Mouse (Mus musculus) adrenal gland, adult 2 months (tissue): Measurements from ENCODE around the gene Safb. TPM values are rescaled to one million over a fixed set of nuclear protein-coding genes. Genes with fewer than 3 reads are reported as not detected.
A peak's percentile ranks its signal among the peaks of the same experiment; 100 is the strongest.
"Not testable (repeated sequence)": the region's sequence is repeated elsewhere in the genome, so short reads cannot be mapped to it uniquely, and the experiment has no call there.

Experiments
- DNase-seq: peaks from one replicate; pipeline ENCODE4 v3.0.0; 2021
- polyA plus RNA-seq: library from polyadenylated mRNA; depleted of rRNA; stranded (reverse); fragments of >200 nt; gene quantifications from 2 replicates; pipeline ENCODE4 v1.2.3, GENCODE M21; 2012
- total RNA-seq, 2 experiments: library from RNA; stranded (reverse); gene quantifications; 2 replicates each; pipeline ENCODE4 v1.2.3; 2021

Safb gene
- total and polyA plus RNA-seq, 3 experiments: 87.4 to 126 (median 121) TPM

DNA sequence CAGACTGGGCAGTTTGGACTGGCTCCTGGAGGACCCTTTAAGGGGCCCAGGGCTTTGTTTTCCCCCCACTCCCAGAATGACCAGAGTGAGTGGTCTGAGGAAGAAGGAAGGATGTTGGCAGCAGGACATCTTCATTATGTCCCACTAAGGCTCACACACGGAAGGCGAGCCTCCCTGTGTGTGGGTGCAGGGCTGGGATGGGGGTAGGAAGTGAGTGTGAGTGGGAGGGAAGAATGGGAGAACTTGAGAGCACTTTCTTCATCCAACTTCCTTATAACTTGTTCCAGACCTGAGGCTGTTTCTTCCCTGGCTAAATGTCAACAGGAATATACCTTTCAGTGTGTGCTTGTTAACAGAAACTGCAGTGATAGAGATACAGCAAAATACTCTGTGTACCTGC lies 26.7 kb downstream of the Safb start:
- no peak for DNase-seq

DNA sequence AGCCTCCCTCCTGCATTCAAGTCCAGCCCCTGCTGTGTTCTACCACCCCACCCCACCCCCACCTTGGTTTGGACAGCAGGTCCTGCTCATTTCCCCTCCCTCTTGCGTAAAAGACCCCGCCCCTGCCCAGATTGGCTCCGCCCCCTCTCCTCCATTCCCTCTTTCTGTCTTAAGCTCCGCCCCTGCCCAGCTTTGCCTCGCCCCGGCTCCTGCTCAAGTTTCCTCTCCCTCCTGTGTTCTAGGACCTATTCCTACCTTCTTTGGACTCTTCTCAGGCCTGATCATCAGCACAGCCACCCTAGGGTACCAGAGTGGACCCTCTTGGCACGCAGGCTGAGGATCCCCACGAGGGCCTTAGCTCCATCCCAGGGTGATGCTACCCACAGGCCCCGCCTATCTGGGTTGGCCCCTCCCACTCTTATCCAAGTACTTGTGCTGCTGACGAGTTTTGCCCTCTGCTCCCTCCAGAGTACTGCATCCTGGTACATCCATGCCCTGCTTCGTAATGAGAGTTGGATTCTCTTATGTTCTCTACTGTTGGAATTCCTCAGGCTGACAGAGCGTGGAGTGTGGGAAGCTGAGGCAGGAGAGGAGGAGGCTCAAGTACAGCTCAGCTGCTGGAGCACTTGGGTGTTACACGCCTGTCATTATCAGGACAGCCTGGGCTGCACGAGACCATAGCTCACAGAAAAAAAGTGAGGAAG lies 27.4 kb downstream of the Safb start:
- DNase-seq: peak; percentile 52

DNA sequence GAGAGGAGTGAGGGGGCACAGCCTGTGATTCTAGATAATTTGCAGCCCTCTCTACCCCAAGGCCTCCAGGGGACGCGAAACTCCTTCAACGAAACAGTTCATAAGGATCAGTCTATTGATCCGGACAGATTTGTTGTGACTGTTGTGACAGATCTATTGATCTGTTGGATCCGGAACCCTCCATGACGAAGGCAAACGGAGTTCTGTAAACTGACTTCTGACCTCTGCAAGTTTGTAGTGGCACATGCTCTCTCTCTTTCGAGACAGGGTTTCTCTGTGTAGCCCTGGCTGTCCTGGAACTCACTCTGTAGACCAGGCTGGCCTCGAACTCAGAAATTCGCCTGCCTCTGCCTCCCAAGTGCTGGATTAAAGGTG lies 27.9 kb downstream of the Safb start:
- not testable (repeated sequence) for DNase-seq

DNA sequence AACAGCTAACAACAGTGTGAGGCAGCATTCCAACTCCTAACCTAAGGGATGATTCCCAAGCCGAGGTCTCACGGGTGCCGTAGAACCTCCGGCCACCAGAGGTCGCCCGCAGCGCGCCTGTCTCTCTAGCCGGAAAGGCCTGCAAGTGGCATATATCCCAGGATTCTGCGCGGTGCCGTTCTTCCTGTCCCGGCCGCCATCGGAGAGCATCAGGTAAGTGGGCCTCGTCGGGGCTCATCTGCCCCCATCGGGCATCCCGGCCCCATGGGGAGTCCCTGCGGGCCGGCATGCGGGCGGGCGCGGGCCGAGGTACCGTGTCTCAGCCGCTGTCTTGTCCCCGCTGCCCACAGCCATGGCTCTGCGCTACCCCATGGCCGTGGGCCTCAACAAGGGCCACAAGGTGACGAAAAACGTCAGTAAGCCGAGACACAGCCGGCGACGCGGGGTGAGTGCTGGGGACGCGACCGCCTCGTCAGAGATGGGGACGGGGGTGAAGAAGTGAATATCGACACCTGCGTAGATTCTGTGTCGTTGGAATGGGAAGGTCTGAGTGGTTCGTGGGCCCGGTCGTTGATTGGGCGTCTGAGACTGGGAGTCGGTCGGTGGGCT lies 28.7 kb downstream of the Safb start, which contains the start of gene Rpl36:
TSS of gene Rpl36 (plus strand) at position 181 of the 609 bp plus-strand sequence.
- DNase-seq: peak; percentile 97

DNA sequence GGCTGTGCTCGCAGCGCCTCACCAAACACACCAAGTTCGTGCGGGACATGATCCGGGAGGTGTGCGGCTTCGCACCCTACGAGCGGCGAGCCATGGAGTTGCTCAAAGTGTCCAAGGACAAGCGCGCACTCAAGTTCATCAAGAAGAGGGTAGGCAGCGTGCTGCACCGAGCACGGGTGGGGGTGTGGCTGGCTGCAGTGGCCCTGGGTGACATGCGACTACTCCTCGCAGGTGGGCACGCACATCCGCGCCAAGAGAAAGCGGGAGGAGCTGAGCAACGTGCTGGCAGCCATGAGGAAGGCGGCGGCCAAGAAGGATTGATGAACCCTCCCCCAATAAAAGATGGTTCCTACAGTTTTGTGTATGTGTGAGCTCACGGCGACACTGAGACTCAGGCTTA lies 29.3 kb downstream of the Safb start:
- DNase-seq: peak; percentile 74

DNA sequence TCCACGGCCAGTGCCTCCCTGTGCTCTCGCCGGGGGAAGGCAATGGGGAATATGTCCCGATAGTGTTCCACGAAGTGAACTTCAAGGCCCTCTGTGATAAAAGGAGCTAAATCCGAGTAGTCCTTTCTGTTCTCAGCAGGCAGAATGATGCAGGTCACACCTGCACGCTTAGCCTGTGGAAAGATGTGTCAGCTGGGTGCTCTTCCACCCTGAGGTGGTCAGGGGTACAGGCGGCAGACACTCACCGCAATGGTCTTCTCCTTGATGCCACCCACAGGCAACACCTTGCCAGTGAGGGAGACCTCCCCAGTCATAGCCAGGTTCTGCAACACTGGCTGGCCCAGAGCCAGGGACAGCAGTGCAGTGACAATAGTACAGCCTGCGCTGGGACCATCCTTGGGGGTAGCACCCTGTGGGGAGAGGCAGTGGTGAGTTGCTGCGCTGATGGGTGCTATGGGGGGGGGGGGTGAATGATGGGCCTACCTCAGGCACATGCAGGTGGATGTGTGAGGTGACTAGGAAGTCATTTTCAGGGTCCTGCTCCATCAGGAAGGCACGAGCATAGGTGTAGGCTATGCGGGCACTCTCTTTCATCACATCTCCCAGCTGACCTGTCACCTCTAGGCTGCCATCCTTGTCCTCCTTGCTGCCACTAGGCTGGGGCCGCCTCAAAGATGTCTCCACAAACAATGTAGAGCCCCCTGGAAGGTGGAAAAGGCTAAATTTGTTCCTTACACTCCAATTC lies 29.9 kb downstream of the Safb start:
- DNase-seq: peak; percentile 66

DNA sequence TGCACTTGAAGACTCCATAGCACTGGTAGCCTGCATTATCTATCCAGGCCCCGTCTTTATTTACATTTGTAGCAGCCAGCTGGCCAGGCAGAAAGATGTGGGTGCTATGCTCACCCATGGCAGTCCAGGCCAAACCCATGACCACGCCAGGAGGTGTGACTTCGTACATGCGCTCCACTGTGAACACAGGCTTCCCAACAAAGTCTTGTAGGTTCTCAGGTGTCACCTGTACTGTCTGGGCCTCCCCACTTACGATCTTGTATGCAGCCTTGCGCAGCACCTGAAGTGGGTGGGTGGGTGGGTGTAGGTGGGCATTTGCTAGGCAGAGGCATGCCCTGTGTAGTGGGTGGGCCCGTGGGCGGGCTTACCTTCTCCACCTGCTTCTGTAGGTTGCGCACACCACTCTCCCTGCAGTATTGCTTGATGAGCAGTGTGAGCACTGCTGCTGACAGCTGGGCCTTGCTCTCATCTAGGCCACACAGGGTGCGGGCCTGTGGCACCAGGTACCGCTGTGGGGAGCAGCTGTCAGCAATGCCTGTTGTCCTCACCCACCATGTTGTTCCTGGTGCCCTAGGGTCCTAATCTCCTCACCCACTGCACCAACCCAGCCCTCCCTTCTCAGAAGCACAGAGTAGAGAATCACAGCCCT lies 30.6 kb downstream of the Safb start:
- no peak for DNase-seq

DNA sequence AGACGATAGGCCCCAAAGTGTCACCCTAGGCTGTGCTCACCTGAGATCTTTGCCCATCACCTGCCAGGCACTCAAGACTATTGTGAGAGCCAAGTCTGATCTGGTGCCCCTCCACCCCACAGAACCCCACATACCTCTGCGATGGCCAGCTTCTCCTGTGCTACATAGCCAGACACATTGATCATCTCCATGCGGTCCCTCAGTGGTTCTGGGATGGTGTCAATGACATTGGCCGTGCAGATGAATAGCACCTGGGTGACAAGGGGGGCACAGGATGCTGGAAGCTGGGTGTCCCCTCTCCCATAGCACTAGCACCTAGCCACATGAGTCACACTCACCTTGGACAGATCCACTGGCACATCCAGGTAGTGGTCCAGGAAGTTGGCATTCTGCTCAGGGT lies 31.2 kb downstream of the Safb start:
- no peak for DNase-seq

DNA sequence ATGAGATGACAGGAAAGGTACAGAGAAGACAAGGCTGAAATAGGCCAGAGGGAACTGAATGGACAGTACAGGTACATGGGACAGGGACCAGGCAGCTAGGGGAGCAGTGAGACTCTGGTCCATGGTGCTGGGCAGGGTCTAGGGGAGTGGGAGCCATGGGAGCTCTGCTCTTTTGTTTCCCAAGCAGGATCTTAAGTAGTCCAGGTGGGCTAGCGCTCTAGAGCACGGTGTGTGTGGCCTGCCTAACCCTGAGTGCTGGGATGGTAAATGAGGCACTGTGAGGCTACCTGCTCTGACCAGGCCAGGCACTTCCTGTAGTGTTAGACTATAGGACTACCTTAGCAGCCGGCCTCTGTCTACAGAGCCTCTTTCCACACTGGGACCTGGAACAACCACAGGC lies 32.1 kb downstream of the Safb start:
- DNase-seq: no peak

DNA sequence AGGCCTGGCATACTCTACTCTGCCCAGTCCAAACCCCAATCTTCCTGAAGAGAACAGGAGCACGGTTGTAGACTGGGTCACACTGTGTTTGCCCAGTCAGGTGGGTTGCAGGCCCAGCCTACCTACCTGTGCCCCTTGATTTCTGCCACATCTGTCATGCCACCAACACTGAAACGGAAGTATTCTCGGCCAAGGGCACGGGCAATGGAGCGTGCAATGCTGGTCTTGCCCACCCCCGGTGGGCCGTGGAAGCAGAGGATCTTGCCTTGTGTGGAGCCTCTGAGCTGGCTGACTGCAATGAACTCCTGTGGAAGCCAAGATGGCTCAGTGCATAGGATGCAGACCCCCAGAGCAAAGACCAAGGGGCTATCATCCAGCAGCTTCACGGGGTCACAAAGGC lies 33.0 kb downstream of the Safb start:
- DNase-seq: no peak

DNA sequence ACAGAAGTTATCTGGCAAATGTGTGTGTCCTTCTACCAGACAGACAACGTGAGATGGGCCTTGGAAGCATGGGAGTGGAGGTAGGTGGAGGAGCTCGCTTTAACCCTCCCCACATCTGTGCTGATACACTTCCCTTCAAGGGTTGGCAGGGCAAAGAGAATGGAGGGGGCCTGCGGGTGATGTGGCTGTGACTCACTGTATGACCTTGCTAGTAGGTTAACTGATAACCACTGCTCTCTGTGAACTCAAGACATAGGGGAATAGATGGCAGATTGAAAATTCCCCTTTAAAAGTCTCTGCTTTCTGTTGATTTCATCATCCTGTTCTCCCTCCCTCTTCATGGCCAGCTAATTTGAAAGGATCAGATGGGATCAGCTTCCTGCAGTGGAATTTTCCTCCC lies 40.9 kb downstream of the Safb start:
- DNase-seq: peak; percentile 90

DNA sequence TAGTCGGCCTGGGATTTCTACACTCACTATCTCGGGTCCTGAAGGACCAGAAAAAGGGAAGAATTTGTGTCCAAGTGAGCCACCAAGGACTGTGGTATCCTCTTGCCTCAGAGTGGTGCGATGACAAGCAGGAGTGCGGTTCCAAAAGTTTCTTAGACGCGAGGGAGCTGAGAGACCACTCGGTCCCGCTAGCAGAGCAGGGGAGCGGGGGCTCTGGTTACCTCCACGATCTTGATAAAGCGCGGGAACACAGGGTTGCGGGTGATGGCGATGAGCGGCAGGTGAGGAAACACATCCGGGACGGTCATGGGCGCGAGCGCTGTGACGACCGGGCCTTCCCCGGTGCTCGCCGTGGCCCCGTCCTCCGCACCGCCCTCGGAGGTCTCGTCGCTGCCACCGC lies 41.6 kb downstream of the Safb start:
- no peak for DNase-seq

DNA sequence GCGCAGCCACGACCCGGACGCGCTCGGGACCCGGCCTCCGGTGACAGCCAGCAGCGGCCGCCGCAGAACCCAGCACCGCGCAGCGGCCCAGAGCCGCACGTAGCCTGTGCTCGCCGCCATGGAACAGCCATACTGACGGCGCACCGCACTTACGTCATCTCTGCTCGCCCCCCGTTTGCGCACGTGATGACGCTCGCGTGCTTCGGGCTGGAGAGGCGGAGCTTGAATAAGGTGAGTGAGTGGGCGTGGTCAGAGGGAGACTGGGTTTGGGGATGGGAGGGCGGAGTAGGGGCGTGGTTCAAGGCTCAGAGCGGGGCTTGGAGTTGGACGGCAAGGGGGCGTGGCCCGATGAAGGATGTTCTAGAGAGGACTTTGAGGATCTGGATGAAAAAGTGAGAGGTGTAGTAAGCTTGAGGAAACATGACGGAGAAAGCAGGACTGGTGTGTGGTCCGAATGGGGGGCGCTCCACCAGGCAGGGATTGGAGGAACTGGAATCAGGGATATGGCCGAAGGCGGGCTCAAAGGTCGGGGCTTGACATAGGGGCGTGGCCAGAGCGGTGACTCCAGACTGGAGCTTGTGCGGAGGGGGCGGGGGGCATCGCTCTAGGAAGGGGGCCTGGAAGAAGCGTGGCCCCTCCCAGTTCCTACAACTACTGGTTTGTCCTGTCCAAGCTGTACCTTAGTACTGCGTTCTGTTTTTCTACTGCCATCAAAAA lies 42.3 kb downstream of the Safb start, which contains the start of gene Lonp1:
TSS of gene Lonp1 (minus strand) at position 134 of the 717 bp plus-strand sequence.
- peak; percentile 98 for DNase-seq

DNA sequence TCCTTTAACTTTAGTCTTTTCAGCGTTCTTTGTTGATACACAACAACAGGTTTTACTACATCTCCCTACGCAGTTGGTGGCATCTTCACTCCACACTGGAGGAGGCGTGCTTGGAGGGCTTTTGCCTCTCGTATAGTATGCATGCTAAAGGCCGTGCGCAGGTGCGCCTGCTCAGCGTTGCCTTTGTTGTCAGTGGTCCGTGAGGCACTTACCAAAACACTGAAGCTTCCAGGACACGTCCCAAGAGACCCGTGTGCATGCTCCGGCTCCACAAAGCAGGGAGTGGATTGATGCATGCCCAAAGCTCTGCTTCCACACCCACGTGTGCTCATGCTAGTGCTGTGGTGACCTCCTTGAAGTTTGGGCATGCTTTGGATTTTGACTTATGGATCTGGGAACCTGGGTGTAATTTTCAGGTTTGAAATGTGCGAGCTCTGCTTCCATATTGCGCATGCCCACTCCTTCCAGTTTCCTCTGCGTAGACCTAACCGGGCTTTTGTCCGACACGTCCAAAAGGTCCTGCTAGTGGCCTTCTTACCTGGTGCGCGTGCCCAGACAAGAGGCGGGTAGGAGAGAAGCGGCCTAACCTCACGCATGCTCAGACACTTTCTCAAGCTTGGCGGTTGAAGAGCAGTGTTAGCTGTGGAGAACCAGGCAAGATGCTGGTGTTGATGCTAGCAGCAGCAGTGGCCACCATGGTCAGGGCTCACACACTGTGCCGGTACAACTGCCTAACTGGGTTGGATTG lies 43.1 kb downstream of the Safb start, which contains the start of gene Catsperd:
TSS of gene Catsperd (plus strand) at position 614 of the 748 bp plus-strand sequence.
- peak; percentile 54 for DNase-seq

DNA sequence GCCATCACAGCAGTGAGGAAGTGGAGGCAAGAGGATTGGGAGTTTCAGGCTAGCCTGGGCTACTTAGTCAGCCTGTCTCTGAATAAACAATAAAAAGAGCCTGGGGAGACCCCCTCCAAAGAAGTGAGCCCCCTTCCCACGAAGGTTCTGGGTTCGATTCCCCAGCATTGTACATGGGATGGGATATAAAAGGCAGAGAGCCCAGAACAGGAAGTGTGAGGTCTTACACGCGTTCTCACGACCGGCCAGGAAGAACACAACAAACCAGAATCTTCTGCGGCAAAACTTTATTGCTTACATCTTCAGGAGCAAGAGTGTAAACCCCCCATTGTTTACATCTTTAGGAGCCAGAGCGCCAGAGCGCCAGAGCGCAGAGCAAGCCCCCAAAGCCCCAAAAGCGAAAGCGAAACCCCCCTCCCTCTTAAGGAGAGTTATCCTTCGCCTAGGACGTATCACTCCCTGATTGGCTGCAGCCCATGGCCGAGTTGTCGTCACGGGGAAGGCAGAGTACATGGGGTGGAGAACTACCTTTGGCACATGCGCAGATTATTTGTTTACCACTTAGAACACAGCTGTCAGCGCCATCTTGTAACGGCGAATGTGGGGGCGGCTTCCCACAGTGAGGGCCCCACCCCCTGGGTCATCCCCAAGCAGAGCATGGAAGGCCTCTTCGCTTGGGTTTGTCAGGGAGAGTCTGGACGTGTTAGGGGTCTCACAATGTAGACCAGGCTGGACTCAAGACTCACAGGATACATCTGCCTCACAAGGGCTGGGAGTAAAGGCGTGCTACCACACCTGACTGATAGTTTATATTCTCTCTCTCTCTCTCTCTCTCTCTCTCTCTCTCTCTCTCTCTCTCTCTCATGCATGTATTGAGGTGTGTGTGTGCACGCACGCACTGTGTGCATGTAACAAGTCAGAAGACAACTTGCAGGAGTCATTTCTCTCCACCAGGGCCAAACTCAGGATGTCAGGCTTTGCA lies 45.5 kb downstream of the Safb start:
- not testable (repeated sequence) for DNase-seq

DNA sequence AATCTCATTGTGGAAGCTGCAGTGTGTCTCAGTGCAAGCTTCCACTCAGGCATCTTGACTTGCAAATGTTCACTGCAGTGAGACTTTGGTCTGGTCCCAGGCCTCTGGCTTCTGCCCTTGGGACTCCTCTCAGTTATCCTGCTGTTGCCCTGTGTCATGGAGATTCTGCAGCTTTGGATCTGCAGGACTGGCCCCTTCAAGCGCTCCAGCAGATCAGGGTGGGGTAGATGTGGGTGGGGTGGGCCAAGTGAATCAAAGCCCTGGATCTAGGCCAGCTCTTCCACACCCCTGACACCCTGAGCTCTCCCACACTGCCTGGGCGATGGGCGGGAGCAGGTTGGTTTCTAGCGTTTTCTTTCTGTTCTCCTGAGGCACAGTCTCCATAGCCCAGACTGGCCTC lies 47.2 kb downstream of the Safb start:
- no peak for DNase-seq

DNA sequence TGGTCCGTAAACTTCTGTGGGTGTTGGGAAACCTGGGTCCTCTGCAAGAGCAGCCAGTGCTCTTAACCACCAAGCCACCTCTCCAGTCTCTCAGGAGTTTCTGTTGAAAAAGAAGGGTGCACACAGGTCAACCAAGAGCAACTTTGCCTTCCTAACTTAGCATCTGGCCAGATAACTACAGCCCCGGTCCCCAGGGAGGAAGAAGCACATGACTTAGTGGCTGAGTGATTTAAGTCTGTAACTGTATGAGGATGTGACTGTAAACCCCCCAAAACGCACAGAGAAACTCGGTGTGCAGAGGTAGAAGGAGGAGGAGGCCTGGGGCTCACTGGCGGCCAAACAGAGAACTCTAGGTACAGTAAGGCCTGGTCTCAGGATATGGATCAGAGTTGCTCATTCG lies 49.4 kb downstream of the Safb start:
- DNase-seq: no peak

DNA sequence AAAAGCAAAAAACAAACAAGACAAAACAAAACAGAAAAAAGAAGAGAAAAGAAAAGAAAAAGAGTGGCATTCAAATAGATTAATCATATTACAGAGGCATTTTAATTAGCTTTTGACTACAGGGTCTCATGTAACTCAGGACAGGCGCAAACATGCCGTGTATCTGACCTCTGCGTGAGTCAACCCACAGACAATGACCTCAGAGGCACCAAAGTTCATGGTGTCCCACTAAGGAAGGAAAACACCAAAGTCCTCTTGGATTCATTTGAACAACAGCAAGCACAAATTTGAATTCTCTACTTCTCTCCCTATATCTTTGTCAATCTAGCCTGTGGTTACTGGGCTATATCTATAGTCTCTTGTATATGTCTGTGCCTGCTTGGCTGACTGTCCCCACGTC lies 58.6 kb downstream of the Safb start:
- DNase-seq: no peak

DNA sequence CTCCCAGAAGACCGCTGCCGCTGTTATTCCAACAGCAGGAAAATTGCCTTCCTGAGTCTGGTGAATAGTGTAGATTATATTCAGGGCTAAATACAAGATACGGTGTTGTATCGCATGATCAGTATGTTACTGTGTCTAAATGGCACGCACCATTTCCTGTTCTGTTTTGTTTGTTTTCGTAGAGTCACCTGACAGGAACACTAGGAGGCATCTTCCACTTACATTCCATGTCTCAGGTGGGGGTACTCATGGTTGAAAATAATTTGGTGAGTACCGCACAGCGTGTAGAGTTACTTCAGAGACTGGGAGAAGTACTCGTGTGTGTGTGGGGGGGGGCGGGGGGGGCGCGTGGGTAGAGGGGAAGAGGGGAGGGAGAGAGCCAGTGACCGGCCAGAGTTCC lies 62.9 kb downstream of the Safb start:
- DNase-seq: no peak

DNA sequence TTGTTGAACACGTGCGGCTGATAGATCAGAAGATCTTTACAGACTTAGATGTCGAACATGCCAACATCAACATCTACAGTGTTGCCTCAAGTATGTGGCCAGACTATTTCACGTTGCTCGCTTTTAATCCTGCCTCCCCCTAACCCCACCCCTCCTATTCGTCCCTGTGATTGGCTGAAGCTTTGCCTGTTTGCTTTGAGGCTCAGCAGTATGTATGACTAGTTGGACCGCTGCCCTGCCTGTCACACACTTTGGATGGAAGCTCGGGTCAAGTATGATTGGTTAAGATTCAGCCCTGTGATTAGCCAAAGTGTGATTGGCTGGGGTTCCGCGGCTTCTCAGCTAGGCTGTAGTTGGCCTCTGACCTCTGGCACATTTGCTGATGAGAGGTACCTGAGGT lies 67.2 kb downstream of the Safb start:
- DNase-seq: no peak
